Mouse (Mus musculus): ENCODE results near the gene Upk3b. TPM values are rescaled to one million over a fixed set of nuclear protein-coding genes. Genes with fewer than 3 reads are reported as not detected.

The Upk3b gene
- total RNA-seq, 2 experiments from 2014 or later, result not detected

Other genes with a start within 250 kb of the Upk3b start
- 10 to 100 TPM; 95.2 to 95.9 TPM for gene Srrm3, start 231.6 kb upstream of the Upk3b start, total RNA-seq (2021)
- gene Hspb1, start 150.6 kb upstream of the Upk3b start, total RNA-seq (2021), result 1 to 10 TPM; 6.9 to 9.4 TPM
- 1,000 to 10,000 TPM; 1,469 to 1,528 TPM for gene Ywhag, start 103.9 kb upstream of the Upk3b start, total RNA-seq (2021)
- 1 to 10 TPM; 1.4 to 1.5 TPM for gene Ssc4d, start 64.0 kb upstream of the Upk3b start, total RNA-seq (2021)
- gene Zp3, start 58.4 kb upstream of the Upk3b start, total RNA-seq (2021), result not detected
- gene Dtx2, start 43.7 kb upstream of the Upk3b start, total RNA-seq (2021), result 1 to 10 TPM; 8.6 to 9.1 TPM
- not detected for gene Upk3bl, start 16.0 kb downstream of the Upk3b start, total RNA-seq (2021)
- gene Rasa4, start 45.4 kb downstream of the Upk3b start, total RNA-seq (2021), result 1 to 10 TPM; 3.2 to 6.7 TPM
- gene Polr2j, start 78.1 kb downstream of the Upk3b start, total RNA-seq (2021), result 10 to 100 TPM; 86.2 to 86.3 TPM
- 10 to 100 TPM; 12.4 to 14.1 TPM for gene Lrwd1, start 97.6 kb downstream of the Upk3b start, total RNA-seq (2021)
- gene Alkbh4, start 97.7 kb downstream of the Upk3b start, total RNA-seq (2021), result 1 to 10 TPM; 8.2 to 8.9 TPM
- gene Orai2, start 132.2 kb downstream of the Upk3b start, total RNA-seq (2021), result 10 to 100 TPM; 54.3 to 56.1 TPM
- gene Prkrip1, start 160.5 kb downstream of the Upk3b start, total RNA-seq (2021), result 10 to 100 TPM; 38.7 to 44.0 TPM
- gene Sh2b2, start 208.1 kb downstream of the Upk3b start, total RNA-seq (2021), result 10 to 100 TPM; 10.5 to 11.3 TPM